Mouse (Mus musculus) large intestine, adult 2 months (tissue): ENCODE data around the gene Cercam. TPM values are rescaled to one million over a fixed set of nuclear protein-coding genes. Genes with fewer than 3 reads are reported as not detected.

Experiments
- DNase-seq: peaks from one replicate; pipeline ENCODE4 v3.0.0-alpha.2; 2012; ENCODE audit warnings: low read depth, low spot score
- WGBS: fragments of 180-500 bp; shearing (Covaris S2); methylation state at CpG from one replicate; pipeline ENCODE4 v1.1.7; 2018; 5-methylcytosine and 5-hydroxymethylcytosine counted together
- polyA plus RNA-seq: library from polyadenylated mRNA; depleted of rRNA; stranded (reverse); fragments of >200 nt; gene quantifications from 2 replicates; pipeline ENCODE4 v1.2.3, GENCODE M21; 2012; rRNA removed

Gene Cercam
- 6.3 and 6.8 TPM in 2 replicates for polyA plus RNA-seq

DNA sequence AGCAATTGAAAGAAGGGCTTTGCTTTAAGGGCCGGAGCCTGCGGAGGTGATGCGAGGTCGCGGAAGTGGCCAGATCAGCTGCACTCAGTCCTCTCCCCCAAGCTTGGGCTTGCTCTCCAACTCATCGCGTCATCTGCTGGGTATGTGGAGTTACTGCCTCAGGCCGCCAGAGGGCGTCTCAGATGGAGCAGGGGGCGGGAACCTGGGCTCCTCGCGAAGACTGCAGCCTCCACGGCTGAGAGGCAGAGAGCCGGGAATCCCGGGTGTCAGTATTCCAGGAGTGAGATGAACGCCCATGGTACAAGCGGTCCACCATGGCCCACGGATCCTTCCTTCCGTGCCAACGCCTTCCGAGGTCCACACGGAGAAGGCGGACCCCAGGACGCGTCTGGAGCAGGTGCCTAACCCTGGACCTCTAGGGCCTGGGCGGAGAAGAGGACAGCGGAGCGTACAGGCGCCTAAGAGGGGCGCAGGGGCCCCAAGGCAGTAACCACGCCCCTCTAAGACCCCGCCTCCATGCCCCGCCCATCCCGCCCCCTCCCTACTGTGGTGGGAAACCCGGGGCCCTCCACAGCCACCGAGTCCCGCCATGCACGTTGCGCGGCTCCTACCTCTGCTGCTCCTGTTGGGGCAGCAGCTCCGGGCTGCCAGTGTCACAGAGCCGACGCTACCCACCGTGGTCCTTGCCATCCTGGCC, at the start of gene Cercam:
Cercam (plus strand) TSS at position 216 of the 697 bp plus-strand sequence.
- WGBS: under 1% methylated on average over 44 of the region's 44 CpGs
- DNase-seq: peak; percentile 58

DNA sequence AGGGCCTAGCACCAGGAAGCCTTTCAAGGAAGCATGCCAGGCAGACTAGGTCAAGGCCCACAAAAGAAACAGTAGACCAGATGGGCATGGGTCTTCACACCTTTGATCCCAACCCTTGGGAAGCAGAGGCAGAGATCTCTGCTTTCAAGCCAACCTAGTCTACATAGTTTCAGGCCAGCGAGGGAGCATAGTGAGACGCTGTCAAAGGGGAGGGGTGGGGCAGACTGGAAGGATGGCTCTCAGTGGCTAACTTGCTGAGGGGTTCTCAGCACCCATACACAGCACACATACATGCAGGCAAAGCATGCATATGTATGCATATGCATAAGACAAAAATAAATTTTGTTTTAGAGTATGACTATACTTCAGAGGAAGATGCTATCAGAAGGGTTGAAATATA, 49.6 kb upstream of the Cercam start:
- DNase-seq: no peak
- WGBS: 27% methylated on average over 2 of the region's 2 CpGs

DNA sequence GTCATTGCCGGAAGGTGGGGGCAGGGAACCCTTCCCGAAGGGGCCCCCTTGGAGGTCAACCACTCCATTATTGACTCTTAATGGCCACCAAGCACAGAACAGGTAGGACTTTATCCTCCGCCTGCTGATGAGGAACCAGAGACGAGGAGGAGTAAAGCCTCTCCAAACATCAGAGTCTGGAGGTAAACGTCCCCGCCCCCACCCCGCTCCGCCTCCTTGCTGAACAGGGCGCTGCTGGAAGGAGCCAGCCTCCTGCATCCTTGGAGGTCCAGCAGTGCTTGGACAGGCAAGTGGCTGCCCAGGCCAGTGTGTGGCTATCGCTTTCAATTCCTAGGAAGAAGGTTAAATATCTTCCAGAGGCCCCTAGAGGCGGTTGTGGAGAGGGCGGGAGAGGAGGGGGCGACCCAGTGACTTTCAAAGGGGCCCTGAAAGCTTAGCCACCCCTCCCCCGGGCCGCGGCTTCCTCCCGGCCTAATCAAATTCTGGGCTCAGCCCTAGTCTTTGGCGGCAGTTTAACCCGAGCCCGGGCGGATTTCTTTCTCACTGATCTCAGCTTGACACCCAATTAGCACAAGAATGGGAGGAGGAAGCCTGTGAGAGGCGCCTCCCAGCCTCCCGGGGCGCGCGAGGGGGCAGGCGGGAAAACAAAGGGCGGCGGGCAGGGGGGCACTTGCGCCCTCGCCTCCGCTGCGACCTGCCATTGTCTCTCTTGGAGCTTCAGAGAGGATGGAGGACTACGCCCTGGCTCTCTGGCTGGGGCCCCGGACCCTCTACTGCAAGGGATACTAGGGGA, 48.7 kb upstream of the Cercam start, which contains the start of gene Urm1:
Urm1 (plus strand) TSS at position 51 of the 793 bp plus-strand sequence.
- DNase-seq: no peak
- 2% methylated on average over 35 of the region's 35 CpGs for WGBS

DNA sequence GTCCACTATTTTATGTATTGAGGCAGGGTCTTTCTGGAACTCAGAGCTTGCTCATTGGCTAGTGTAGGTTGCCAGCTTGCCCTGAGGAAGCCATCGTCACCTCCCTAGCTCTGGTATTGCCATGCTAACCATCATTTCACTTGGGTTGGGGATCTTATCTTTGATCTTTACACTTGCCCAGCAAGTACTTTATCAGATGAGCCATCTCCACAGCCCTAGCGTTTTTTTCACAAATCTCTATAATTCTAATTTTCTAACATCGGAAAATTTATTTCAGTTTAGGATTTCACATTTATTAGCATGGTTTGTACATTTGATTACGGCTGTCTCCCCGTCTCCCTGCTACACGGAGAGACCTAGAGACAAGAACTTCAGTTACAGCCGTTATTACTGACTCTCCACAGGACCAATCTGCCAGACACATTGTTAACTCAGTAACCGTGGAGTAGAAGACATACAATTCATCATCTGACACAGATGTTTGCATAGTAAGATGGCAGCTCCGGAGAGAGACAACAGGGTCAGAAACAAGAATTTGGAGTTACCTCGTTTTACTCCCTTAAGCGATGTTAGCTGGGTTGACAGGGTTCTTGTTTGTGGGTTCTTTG, 42.5 kb upstream of the Cercam start:
- WGBS: 7% methylated on average over 11 of the region's 11 CpGs
- no peak for DNase-seq

DNA sequence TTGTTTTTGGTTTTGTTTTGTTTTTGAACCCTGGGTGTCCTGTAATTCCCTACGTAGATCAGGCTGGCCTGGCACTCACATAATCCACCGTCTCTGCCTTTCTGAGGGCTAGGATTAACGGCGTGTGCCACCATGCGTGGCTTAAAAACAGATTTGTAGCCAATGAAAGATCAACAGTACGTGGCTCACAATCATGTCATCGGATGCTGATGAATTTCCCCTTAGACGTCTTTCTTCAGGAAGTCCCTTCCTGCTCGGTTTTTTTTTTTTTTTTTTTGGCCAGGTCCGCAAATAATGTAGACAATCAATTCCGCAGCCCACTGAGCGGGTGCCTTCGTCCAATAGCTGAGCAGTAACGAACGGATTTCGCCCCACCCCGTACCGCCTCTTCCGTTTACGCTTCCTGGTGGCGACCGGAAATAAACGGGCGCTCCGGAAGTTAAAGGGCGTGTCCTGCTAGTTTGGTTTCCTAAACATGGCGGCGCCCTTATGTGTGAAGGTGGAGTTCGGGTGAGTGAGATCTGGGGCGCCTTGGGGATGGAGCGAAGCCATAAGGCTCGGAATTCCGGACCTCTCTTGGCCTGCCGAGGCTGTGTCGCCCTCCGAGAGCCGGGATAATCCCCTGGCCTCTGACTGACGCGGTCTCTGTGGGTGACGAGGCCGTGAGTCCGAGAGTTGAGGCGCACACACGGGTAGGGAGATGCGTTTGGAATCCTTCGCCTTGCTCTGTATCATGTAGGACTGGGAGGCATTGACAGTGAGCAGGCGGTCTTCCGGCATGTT, 41.8 kb upstream of the Cercam start:
- peak; percentile 94 for DNase-seq
- WGBS: under 1% methylated on average over 48 of the region's 48 CpGs

DNA sequence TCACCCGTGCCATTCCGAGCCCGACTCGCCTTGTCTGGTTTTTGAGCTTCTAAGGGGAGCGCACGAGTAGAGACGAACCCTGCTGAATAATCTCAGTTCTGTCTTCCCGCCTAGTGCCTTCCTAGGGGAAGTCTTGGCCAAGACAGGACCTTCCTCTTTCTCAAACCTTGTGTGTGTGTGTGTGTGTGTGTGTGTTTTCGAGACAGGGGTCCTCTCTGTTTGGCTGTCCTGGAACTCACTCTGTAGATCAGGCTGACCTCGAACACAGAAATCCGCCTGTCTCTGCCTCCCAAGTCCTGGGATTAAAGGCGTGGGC, 41.3 kb upstream of the Cercam start:
- no peak for DNase-seq
- WGBS: 0% methylated on average over 12 of the region's 12 CpGs

DNA sequence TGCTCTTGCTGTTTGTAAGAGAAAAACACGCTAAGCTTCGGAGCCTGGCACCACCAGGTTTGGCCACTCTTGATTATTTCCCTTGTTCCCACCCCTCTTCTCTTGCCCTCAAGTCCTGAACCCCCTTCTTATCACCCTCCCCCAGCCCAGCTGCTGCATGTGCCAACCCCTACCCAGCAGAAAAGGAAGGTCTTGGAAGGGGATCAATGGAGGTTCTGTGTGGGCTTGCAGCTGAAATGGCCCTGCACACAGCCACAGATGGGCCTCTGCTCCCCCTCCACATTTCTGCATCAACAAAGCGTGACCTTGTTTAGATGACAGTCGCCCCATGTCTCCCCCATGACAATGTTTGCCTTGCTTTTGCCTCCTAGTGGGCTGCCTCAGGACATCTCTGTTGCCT, 37.9 kb upstream of the Cercam start:
- WGBS: 90% methylated on average over 4 of the region's 4 CpGs
- DNase-seq: no peak

DNA sequence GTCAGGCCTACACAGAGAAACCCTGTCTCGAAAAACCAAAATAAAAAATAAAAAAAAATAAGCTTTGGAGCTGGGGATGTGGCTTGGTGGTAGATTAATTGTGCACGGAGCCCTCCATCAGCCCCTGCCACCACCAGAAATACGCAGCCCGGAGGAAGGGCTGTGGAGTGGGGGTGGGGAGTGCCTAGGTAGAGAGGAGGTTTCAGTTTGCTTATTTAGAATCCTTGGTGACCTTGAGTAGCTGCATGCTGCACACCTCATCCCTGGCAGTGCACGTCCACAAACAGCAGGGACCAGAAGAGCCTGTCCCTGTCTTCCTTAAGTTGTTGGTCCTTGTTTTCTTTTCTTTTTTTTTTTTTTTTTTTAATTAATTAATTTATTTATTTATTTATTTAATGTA, 35.2 kb upstream of the Cercam start:
- no peak for DNase-seq
- 94% methylated on average over 5 of the region's 5 CpGs for WGBS

DNA sequence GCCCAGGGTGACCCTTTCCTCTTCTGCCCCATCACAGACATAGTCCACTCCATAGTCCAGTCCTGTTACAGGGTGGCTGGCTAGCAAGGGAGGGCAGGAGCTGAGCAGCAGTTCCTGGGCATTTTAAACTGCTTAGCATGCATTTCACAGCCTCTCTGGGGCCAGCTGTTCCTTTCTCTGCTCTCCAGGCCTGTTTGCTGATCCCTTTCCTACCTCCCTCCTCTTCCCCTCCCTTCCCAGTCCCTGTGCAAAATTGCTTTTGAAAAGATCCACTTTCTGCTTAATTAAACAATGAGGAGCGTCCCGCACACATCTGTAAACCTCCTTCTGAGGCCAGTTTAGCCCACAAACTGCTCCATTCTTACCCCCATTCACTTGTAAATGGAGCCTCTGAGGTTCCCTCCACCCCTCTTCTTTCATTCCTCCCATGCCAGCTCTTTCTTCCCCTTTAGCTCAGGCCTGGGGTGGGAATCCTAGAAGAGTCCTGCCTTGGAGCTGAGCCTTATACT, 33.5 kb upstream of the Cercam start:
- DNase-seq: no peak
- 87% methylated on average over 2 of the region's 2 CpGs for WGBS

DNA sequence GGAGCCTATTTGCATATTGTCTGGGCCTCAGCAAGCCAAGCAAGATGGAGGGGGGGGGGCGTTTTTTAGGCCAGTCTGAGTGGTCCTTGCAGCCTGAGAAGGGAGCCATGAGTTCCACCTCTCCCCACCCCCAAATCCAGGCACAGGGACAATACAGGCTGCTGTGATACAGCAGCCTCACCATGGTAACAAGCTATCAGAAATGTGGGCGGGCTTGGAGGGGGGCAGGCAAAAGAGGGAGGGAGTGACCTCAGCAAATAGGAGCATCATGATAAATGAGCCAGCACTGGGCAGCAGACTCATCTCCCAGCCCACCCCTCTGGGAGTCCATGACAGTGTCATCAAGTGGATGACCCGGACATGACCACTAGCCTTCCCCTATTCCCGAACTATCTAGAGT, 29.5 kb upstream of the Cercam start:
- DNase-seq: no peak
- 70% methylated on average over 4 of the region's 4 CpGs for WGBS

DNA sequence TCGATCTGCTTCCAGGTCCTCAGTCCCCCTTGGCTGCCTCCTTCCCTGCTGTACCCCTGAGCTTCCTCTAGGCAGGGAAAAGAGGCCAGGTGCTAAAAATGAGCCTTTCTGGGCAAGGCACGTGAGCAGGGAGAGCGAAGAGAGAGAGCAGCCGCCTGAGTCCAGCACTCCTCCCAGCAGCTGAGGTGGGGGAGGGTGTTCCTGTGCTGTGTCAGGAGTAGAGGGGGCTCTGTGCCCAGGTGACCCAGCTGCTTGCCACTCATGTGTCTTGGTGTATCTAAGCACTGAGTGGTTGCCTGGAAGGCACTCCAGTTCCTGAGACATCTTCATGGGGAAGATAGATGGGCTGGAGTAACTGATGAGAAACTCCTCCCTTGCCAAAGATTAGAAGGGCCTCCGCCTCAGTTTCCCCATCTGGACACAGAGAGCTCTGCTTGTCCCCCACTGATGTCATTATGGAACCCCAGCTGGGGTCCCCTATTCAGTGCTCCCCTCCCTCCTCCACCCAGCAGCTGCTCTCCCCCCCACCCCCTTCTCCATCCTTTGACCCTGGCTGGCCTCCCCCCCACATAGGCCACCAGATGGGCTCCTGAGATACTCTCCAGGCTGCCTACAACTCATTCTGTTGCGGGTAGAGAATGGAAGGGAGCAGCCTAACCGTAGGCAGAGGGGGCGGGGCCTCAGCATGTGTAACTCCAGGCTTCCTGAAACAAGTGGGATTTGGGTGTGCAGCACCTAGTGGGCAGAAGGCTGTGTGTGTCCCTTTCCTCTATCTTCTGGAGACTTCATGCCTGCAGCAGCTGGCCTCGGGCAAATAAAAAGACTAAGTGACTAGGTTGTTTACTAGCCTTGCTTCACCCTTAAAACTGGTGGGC, 25.5 kb upstream of the Cercam start:
- DNase-seq: no peak
- 78% methylated on average over 9 of the region's 9 CpGs for WGBS

DNA sequence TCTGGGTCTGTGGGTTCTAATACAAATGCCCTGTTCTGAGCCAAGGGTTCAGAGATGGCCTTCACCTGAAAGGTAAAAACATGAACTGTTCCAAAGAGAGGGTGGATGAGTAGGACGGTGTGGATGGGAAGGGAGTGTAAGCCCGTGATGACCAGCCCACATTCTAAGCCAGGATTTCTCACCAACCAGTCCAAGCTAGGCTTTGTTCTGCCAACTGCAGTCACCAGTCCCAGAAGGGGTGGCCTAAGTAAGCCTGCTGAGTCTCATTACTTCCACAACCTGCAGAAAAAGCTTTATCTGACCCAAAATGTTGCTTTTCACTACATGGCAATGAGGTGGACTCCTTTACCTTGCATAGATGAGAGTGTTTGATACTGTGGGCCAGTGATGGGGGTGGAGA, 24.8 kb upstream of the Cercam start:
- 94% methylated on average over 2 of the region's 2 CpGs for WGBS
- DNase-seq: no peak

DNA sequence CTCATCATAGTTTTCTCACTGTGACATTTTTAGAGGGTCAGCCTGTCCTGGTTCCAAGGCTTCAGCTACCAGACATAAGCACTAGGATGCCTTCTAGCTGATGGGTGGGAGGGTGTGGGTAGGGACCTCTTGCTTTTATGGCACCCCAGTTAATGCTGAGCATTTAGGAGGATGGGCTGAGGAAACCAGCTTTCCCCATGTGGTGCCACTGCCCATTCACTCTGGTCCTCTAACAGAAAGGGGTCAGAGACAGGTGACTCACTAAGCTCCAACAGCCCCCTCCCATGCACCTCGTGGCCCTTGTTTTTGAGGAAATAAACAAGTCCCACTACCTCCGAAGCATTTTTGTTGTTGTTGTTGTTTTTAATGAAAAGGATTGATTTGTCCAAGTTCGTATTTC, 24.3 kb upstream of the Cercam start:
- DNase-seq: no peak
- WGBS: 83% methylated on average over 3 of the region's 3 CpGs

DNA sequence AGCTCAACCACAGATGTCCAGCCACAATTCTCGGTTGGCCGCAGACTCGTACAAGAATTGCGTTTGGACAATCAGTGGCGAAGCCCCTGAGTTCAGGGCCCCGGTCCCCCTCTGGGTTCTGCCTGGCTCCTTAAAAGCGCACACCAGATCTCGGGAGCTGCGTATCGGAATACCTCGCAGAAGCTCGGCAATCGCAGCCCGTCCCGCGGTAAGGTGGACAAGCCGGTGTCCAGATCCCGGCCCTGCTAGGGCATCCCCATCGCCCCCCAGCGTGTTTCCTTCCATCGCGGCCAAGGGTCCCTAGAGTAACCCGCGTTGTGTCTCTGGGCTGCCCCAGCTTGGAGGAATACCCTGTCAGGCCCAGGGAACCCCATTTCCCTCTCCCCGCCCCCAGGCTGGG, 23.3 kb upstream of the Cercam start:
- no peak for DNase-seq
- WGBS: 77% methylated on average over 25 of the region's 25 CpGs

DNA sequence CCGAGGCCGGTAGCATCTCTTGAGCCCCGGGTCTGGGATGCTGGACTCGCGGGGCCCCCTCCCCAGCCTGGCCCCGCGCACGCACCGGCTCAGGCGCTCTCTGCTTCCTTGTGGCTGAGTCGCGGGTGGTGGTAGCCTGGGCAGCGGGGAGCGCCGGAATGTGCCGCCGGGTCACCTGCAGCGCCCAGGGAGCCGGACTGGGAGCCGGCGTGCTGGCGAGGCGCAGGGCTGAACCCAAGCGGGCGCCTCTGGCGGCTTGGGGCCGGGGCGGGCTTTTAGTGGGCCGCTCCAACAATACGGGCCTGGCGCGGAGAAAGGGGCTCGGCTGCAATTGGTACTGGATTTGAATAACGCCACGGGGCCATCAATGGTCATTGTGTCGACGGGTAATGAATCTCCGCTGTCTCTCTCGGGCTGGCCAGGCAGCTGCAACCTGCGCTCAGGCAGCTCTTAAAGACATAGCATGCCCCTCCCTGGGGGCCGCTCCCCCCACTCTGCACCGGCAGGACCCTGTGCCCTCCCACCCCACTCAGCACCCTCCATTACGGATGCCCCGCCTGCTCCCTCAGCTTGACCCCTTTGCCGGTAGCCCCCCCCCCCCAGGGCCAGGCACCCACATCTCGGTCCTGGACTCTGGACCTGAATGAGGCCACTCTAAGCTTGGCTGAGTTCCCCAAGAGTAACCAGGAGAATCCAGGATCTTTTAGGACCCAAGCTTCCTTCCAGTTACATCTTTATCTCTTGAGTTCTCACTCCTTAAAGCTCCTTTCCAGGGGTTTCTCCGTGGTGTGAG, 22.7 kb upstream of the Cercam start:
- no peak for DNase-seq
- 57% methylated on average over 47 of the region's 47 CpGs for WGBS

DNA sequence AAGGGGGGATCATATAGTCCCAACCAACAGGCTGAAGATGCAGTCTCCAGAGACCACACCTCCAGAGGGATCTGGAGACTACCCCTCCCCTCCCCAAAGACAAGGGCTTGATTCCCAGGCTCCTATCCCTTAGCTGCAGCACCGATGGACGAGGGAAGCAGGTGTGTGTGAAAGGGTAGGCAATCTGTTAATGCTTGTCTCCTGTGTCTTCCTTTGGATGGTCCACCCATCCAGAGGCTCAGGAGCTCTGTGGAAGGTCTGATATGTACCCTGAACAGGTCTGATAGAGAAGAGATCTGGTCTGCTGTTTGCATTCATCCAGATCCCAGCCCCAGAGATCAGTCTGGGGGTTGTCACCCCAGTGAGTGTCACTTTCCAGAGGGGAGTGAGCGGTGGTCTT, 22.1 kb upstream of the Cercam start:
- DNase-seq: no peak
- WGBS: 72% methylated on average over 3 of the region's 3 CpGs

DNA sequence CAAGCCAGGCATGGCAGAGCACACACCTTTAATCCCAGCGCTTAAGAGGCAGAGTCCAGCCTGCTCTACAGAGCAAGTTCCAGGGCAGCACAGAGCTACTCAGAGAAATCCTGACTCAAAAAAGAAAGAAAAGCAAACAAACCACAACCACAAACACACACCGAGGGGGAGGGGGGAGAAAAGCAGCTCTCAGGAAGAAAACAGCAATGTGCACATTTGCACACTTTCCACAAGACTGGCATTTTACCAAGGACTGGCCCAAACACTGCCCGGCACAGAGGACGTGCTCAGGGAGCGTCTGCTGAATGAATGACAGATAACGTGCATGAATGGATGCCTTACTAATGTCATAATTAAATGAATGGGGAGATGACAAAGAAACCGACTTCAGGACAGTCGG, 19.9 kb upstream of the Cercam start:
- WGBS: 56% methylated on average over 8 of the region's 8 CpGs
- no peak for DNase-seq

DNA sequence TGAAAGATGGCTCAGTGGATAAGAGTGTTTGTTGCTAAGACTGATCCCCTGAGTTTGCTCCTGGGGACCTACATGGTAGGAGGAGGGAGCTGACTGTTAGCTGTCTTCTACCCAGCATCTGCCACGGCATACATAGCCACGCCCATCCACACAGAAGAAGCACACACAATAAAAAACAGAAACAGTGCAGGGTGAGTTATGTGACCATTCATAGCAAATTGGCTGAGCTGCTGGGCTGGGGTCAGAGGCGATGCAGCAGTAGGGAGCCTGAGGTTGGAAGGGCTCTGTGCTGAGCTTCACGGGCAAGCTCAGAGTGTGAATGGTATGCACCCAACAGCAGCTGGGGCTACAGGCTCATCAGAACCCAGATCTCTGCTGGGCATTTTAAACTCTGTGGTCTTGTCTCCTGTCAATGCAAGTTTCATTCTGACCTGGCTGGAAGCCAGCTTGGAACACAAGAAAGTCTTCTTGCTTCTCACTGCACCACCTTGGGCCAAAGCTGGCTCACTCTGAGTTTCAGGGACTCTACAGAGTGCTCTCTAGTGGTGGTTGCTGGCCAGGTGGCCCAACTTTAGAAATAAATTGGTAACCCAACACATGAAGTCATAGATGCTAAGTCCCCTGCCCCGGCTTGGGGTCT, 19.0 kb upstream of the Cercam start:
- DNase-seq: no peak
- 45% methylated on average over 5 of the region's 5 CpGs for WGBS
